ENCODE assay signal across 13 mouse cellular contexts in the genomic region with DNA sequence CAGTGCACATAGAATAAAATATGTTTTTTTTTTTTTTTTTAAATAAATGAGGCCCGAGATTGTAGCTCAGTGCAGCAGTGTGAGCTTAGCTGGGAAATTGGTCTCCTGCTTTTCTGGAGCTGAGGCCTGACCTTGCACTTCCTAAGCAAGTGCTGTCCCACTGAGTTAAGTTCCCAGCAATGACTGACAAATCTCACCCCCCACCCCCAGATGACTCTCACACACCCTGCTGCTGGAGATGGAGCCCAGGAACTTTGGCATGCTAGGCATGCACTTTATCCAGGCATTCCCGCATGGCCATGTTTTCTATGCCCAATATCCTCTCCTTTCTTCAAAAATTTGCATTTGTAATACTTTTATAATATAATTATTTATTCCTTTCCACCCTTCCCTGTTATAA.
"Had no signal": no experiment of that assay in that cellular context is flagged by ENCODE, and none has a peak within 500 bp of the region (broad histone marks: within the 10 kb centered on the region; RNA-seq: fewer than 3 reads in every experiment).

No protein-coding gene starts in this region.

- DNase-seq: gastrocnemius, postnatal 14 days; gastrocnemius, postnatal 36 days; heart, adult 18-20 months; heart, postnatal 10 days; heart, postnatal 36 days; kidney, adult 11 months; kidney, adult 2 months; kidney, postnatal 10 days; kidney, postnatal 25 days; kidney, postnatal 4 days; left cerebral cortex, postnatal 4 days; liver, embryonic 13.5 days; liver, postnatal 0 days had no signal
